Mouse (Mus musculus): ENCODE results near the gene Bach2.

The Bach2 gene

GRCm38 (mm10) chr4:32227970-32228557 lies 10.5 kb upstream of the Bach2 start:
- DNase-seq: no peak

- DNase-seq: no peak
Observed at GRCm38 (mm10) chr4:32229266-32229665, 9.3 kb upstream of the Bach2 start.

- no peak for DNase-seq
Observed at GRCm38 (mm10) chr4:32231258-32232055, 7.1 kb upstream of the Bach2 start.

- no peak for DNase-seq
Observed at GRCm38 (mm10) chr4:32235920-32236705, 2.5 kb upstream of the Bach2 start.

- peak; percentile 61 to 67 for DNase-seq
Observed at GRCm38 (mm10) chr4:32238921-32239748, 531 bp downstream of the Bach2 start.

- peak; percentile 60 to 74 for DNase-seq
Observed at GRCm38 (mm10) chr4:32239749-32240131, 1.1 kb downstream of the Bach2 start.

GRCm38 (mm10) chr4:32240457-32241030 lies 1.9 kb downstream of the Bach2 start:
- DNase-seq: no peak

GRCm38 (mm10) chr4:32241351-32241980 lies 2.9 kb downstream of the Bach2 start:
- no peak for DNase-seq

- no peak for DNase-seq
Observed at GRCm38 (mm10) chr4:32242122-32242615, 3.6 kb downstream of the Bach2 start.

- DNase-seq: peak in 1 of 2 experiments; percentile 22
Observed at GRCm38 (mm10) chr4:32243458-32243857, 4.9 kb downstream of the Bach2 start.

GRCm38 (mm10) chr4:32244092-32244745 lies 5.6 kb downstream of the Bach2 start:
- DNase-seq: no peak

- no peak for DNase-seq
Observed at GRCm38 (mm10) chr4:32245586-32245985, 7.0 kb downstream of the Bach2 start.

- DNase-seq: no peak
Observed at GRCm38 (mm10) chr4:32246020-32246419, 7.4 kb downstream of the Bach2 start.

GRCm38 (mm10) chr4:32246801-32247200 lies 8.2 kb downstream of the Bach2 start:
- peak; percentile 81 to 84 for DNase-seq

GRCm38 (mm10) chr4:32247463-32248113 lies 9.0 kb downstream of the Bach2 start:
- no peak for DNase-seq

GRCm38 (mm10) chr4:32248236-32248635 lies 9.6 kb downstream of the Bach2 start:
- DNase-seq: peak; percentile 61 to 87

GRCm38 (mm10) chr4:32248990-32249393 lies 10.4 kb downstream of the Bach2 start:
- DNase-seq: peak; percentile 56 to 65

- peak; percentile 38 to 42 for DNase-seq
Observed at GRCm38 (mm10) chr4:32249748-32250332, 11.2 kb downstream of the Bach2 start.

- peak in 1 of 2 experiments; percentile 48 for DNase-seq
Observed at GRCm38 (mm10) chr4:32250333-32251004, 11.9 kb downstream of the Bach2 start.

- DNase-seq: peak in 1 of 2 experiments; percentile 25
Observed at GRCm38 (mm10) chr4:32251005-32251365, 12.4 kb downstream of the Bach2 start.
